Mouse (Mus musculus) erythroid progenitor cell, adult 5-6 weeks (primary cell): Measurements from ENCODE around the gene Morc2a. TPM values are rescaled to one million over a fixed set of nuclear protein-coding genes. Genes with fewer than 3 reads are reported as not detected.
"Not testable (repeated sequence)": the region's sequence is repeated elsewhere in the genome, so short reads cannot be mapped to it uniquely, and the experiment has no call there.

Experiments
- ATAC-seq: replicated peaks from 2 replicates; pipeline ENCODE4 v1.8.0; 2016; ENCODE audit warnings: moderate number of reproducible peaks, mild to moderate bottlenecking, moderate TSS enrichment, inconsistent platforms; ENCODE audit not compliant: poor library complexity, low FRiP score, severe bottlenecking
- total RNA-seq, 2 experiments: library from RNA; stranded (forward) in 1 of 2; stranded (reverse) in 1 of 2; fragments of 150-400 nt in 1 of 2; fragments of 186-747, 209-891 nt in 1 of 2; gene quantifications; 2 replicates each; pipeline versions ENCODE4 v1.2.3 to v1.2.4; 2015 to 2017; ENCODE audit warnings: low replicate concordance in 2 of 2

Gene Morc2a
- total RNA-seq (2015; ENCODE audit: low replicate concordance) (5.0 and 15.9 TPM in 2 replicates), total RNA-seq (2017; ENCODE audit: low replicate concordance) (7.2 and 9.3 TPM in 2 replicates)

- ATAC-seq: peak; percentile 98
Observed at GRCm38 (mm10) chr11:3648964-3649841, at the start of gene Morc2a. Gene Morc2a, plus strand, starts transcription at chr11:3649191.

- ATAC-seq: not testable (repeated sequence)
Observed at GRCm38 (mm10) chr11:3601966-3602365, 47.0 kb upstream of the Morc2a start.

GRCm38 (mm10) chr11:3602687-3603086, 46.3 kb upstream of the Morc2a start:
- ATAC-seq: not testable (repeated sequence)

GRCm38 (mm10) chr11:3606456-3606855, 42.5 kb upstream of the Morc2a start:
- ATAC-seq: no peak

- ATAC-seq: no peak
Observed at GRCm38 (mm10) chr11:3615576-3615975, 33.4 kb upstream of the Morc2a start.

GRCm38 (mm10) chr11:3622826-3623225, 26.2 kb upstream of the Morc2a start:
- ATAC-seq: no peak

DNA sequence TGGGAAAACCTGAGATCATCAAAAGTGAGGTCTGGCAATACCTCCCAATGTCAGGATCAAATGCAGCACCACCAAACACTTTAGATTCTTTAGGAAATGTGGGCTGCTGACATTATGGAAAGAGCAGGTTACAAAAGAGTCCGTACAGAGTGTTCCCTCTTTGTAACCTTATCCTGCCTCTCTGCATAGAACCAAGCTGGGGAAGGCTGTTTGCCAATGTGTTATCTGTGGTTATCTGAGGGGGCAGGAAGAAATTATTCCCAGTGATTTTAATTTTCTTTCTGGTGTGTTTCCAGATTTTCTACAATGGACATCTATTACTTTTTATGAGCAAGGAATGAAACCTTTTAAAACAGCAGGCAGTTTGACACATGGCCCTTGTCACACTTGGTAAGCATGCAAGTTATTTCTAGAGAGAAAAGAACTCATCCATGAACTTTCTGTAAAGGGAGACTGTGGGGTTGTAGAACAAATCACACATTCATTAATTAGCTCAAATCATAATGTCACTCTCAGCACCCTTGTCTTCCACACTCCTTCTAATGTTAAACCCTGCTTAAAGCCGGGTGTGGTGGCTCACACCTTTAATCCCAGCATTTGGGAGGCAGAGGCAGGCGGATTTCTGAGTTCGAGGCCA, 24.5 kb upstream of the Morc2a start:
- no peak for ATAC-seq

DNA sequence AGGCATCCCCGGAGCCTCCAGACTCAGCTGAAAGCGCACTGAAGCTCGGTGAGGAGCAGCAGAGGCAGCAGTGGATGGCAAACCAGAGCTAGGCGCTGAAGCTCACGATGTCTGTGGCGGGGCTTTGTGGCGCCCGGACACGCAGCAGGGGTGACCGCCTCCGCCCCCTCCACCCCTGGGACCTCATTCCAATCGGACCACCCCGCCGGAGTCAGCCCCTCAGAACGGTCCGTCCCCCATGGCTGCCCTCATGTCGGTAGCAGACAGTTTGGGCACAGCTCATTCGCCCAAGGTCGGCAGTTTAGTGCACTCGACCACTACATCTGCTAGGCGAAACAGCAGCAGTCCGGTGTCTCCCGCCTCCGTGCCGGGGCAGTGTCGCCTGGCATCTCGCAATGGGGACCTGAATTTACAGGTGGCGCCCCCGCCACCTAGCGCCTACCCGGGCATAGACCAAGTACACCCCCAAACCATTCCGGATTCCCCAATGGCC, 19.9 kb upstream of the Morc2a start:
- ATAC-seq: no peak

GRCm38 (mm10) chr11:3633269-3633668, 15.7 kb upstream of the Morc2a start:
- ATAC-seq: not testable (repeated sequence)

DNA sequence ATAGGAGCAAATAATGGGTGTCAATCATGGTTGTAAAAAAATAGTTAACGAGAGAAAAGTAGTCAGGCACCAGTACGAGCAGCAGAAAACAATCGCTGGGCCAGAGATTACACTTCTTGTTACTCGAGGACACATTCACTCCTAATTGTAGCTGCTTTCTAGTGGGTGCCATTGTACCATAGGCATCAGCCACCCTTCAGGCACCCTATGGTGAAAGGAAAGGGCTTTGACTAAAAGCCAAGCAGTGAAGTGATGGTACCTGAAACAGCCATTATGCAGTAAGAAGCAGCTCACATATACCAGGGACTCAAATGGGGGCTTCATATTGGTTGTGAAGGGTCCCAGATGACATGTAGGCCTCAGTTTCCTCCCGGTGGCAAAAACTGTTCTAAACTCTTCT, 1.3 kb upstream of the Morc2a start:
- ATAC-seq: no peak

GRCm38 (mm10) chr11:3648305-3648963, 557 bp upstream of the Morc2a start:
- no peak for ATAC-seq

DNA sequence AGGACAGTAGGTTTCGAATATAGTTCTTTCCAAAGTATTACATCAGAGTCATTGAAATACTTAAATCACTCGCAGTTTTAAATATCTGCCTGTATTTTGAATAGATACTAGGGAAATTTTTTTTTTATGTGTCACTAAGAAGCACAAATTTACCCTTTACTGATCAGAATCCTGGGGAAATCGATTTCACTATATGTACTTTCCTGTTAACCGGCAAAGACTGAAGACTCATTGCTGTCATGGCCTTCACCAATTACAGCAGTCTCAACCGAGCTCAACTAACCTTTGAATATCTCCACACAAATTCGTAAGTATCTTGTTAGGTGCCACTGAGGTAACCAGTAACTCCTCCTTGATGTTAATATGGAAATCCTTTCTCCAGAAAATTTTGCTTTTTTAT, 1.1 kb downstream of the Morc2a start:
- ATAC-seq: no peak

DNA sequence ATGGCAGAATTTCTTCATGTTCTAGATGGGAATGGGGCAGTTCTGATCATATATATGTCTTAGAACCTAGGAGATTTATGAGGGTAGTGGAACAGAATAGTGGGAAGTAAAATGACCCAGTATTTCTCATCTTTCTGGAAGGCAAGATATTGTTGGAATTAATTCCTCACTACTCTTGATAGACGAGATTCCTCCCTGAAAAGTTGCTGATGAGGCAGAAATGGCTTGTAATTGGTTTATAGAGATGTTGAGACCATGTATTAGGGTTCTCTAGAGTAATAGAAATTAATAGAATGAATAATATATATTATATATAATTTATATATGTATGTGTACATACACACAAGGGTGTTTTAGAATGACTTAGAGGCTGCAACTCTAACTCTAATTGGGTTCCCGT, 13.0 kb downstream of the Morc2a start:
- no peak for ATAC-seq

- no peak for ATAC-seq
Observed at GRCm38 (mm10) chr11:3667506-3667905, 18.5 kb downstream of the Morc2a start.

DNA sequence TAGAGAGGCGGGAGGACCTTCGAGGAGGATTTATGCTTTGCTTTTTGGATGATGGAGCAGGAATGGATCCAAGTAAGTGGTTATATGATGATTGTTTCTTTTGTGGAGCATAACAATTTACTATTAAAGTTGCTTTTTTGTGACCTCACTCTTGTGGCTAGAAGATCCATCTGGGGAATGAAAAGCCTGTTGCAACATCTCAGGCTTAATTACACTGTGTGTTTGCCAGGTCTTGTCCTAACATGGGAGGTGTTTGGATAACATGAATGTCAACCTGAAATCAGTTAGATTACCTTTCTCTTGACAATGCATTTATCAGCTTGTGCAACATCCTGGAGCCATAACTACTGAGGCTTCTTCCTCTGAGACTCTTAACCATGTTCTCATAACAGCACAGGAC, 19.8 kb downstream of the Morc2a start:
- ATAC-seq: no peak

- no peak for ATAC-seq
Observed at GRCm38 (mm10) chr11:3669849-3670248, 20.9 kb downstream of the Morc2a start.

- ATAC-seq: no peak
Observed at GRCm38 (mm10) chr11:3671000-3671628, 22.1 kb downstream of the Morc2a start.

DNA sequence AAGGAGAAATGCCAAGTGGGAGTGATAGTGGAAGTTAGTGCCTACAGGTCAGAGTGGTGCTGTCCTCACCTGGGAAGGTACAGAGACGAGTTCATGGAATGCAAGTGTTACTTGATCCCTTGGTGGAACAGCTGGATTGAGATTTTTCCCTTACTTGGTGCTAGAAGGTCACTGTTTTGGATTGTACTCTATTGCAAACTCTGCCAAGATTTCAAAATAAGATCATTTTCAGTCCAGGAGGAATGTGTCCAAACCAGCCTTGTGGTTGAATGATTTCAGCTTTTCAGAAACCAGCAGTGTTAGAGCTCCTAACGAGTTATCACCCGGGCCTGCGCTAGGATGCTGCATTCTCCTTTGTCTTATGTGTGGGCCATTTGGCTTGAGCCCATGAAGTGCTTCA, 25.6 kb downstream of the Morc2a start:
- no peak for ATAC-seq

GRCm38 (mm10) chr11:3676423-3676822, 27.4 kb downstream of the Morc2a start:
- no peak for ATAC-seq

- no peak for ATAC-seq
Observed at GRCm38 (mm10) chr11:3677204-3677603, 28.2 kb downstream of the Morc2a start.
